Mouse (Mus musculus) ES-CJ7 (cell line): ENCODE results near the gene Slc51a.
"Not testable (repeated sequence)": the region's sequence is repeated elsewhere in the genome, so short reads cannot be mapped to it uniquely, and the experiment has no call there.

Source experiments
- DNase-seq: peaks from one replicate; pipeline ENCODE4 v3.0.0; 2011; ENCODE audit warnings: low read depth, low spot score

Slc51a gene

GRCm38 (mm10) chr16:32468488-32468887 lies 19.2 kb downstream of the Slc51a start:
- DNase-seq, result no peak

- DNase-seq, result no peak
These were observed 22.8 kb downstream of the Slc51a start for GRCm38 (mm10) chr16:32464908-32465307.

- DNase-seq, result no peak
These were observed 24.3 kb downstream of the Slc51a start for GRCm38 (mm10) chr16:32463426-32463825.

GRCm38 (mm10) chr16:32462950-32463349 lies 24.7 kb downstream of the Slc51a start:
- no peak for DNase-seq

- DNase-seq, result no peak
These were observed 26.0 kb downstream of the Slc51a start for GRCm38 (mm10) chr16:32461713-32462112.

GRCm38 (mm10) chr16:32460518-32460917 lies 27.2 kb downstream of the Slc51a start:
- peak; percentile 15 for DNase-seq

GRCm38 (mm10) chr16:32457589-32458386 lies 29.9 kb downstream of the Slc51a start:
- DNase-seq, result peak; percentile 75

- DNase-seq, result no peak
These were observed 30.9 kb downstream of the Slc51a start for GRCm38 (mm10) chr16:32456761-32457160.

GRCm38 (mm10) chr16:32456086-32456485 lies 31.6 kb downstream of the Slc51a start:
- no peak for DNase-seq

- DNase-seq, result no peak
These were observed 33.0 kb downstream of the Slc51a start for GRCm38 (mm10) chr16:32454646-32455045.

- no peak for DNase-seq
These were observed 34.6 kb downstream of the Slc51a start for GRCm38 (mm10) chr16:32453102-32453501.

- no peak for DNase-seq
These were observed 37.5 kb downstream of the Slc51a start for GRCm38 (mm10) chr16:32450133-32450532.

- DNase-seq, result no peak
These were observed 38.0 kb downstream of the Slc51a start for GRCm38 (mm10) chr16:32449665-32450064.

GRCm38 (mm10) chr16:32446563-32447138 lies 41.0 kb downstream of the Slc51a start:
- DNase-seq, result no peak

- DNase-seq, result no peak
These were observed 42.1 kb downstream of the Slc51a start for GRCm38 (mm10) chr16:32445558-32445957.

GRCm38 (mm10) chr16:32444615-32445014 lies 43.1 kb downstream of the Slc51a start:
- not testable (repeated sequence) for DNase-seq

GRCm38 (mm10) chr16:32441432-32441831 lies 46.2 kb downstream of the Slc51a start:
- DNase-seq, result no peak

GRCm38 (mm10) chr16:32437266-32437665 lies 50.4 kb downstream of the Slc51a start:
- no peak for DNase-seq

- DNase-seq, result no peak
These were observed 51.0 kb downstream of the Slc51a start for GRCm38 (mm10) chr16:32436657-32437056.

- DNase-seq, result no peak
These were observed 53.0 kb downstream of the Slc51a start for GRCm38 (mm10) chr16:32434691-32435090.

GRCm38 (mm10) chr16:32434066-32434465 lies 53.6 kb downstream of the Slc51a start:
- DNase-seq, result no peak

GRCm38 (mm10) chr16:32433138-32433537 lies 54.5 kb downstream of the Slc51a start:
- DNase-seq, result no peak

GRCm38 (mm10) chr16:32431926-32432325 lies 55.8 kb downstream of the Slc51a start:
- DNase-seq, result no peak
